Mouse (Mus musculus): ENCODE measurements at regions not wholly inside any gene's neighbourhood (a gene's known extent, or its start where the extent isn't known, plus 50 kb on each side); places are given as distances from the start of the nearest gene placed in this dataset.

DNA sequence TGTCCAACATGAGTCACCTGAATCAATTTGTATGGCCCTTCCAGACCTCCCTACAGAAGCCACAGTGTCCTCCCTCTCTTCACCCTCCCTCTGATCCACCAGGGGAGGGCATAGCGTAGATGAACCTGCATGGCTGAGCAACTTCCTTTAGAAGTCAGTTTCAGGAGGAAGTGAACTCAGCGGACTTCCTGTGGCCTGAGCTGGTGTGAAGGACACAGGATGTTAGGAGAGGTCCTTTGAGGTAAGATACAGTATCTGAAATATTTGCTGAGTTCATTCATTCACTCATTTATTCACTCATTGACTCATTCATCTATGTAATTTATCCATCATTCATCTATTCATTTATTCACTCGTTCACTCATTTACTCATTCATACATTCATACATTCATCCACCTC is 152.6 kb downstream of the Chst1 start:
- DNase-seq: no peak

- no peak for DNase-seq
Measured at GRCm38 (mm10) chr2:92752794-92753193, 153.3 kb downstream of the Chst1 start.

- DNase-seq: no peak
Measured at GRCm38 (mm10) chr2:92754505-92755280, 155.2 kb downstream of the Chst1 start.

DNA sequence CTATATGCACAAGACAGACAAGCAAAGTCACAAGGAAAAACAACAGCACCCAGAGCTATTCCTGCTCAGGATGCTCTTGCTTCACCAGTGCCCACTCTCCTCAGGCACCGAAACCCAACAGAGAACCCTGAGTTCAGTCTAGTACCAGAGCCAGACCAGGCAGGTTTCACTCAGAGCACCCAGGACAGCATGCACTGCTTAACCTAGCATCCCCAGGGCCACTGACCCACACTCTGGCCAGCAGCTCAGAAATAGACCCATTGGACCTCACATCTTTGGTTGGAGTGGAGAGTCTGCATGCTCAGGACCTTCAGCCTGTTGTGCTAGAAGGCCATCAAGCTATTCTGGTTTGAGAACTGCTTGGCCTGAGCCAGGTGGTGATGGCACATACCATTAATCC is 157.0 kb downstream of the Chst1 start:
- no peak for DNase-seq

GRCm38 (mm10) chr2:92758775-92759174 is 156.1 kb upstream of the Syt13 start:
- no peak for DNase-seq

DNA sequence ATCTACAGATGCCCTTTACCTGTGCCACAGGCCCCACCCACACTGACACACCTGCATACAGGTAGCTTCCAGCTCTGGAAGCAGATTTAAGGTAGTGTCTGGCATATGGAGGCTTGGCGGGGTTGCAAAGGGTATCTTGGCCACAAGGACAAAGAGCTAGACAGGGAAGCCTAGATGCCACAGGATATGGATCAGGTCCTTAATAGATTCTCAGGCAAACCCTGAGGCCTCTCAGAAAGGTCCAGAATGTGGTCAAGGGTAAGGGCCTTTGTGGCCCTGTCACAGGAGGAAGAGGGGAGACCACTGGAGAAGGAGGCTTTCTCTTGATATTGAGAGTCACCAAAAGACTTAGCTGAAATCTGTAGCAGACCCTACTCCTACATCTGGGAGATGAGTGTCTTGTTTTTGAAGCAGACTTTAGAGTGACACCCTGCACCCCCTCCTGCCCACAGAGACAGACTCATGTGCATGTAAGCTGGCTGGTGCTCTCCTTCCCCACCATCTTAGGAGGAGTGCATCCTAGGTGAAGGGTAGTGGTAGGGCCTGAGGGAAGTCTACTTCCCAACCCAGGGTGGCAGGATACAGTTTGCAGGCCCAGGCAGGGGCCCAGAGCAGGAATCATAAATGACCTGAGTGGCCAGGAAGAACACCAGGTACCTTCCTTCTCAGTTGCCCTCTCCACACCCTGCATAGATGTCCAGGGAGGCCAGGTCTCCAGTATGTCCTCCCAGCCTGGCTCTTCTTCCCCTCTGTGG is 150.8 kb upstream of the Syt13 start:
- DNase-seq: no peak

- no peak for DNase-seq
Measured at GRCm38 (mm10) chr2:92767476-92768005, 147.4 kb upstream of the Syt13 start.

GRCm38 (mm10) chr2:92768088-92768487 is 146.8 kb upstream of the Syt13 start:
- peak; percentile 4 for DNase-seq

DNA sequence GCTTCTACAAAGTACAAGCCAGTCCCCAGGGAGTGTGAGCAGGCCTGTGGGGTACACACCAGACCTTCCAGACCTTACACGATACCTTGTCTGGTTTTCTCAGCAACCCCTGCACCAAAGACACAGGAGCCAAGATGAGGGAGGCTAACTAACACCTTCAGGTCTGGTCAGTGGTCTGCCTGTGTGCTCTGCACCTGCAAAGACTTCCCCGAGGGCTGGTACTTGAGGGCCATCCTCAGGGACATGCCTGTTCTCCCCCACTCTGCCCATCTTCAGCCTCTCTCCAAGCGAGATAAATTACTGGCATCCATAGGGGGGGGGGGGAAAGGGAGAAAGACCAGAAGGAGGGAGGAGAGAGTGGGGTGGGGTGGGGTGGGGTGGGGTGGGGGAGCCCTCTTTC is 145.8 kb upstream of the Syt13 start:
- no peak for DNase-seq

DNA sequence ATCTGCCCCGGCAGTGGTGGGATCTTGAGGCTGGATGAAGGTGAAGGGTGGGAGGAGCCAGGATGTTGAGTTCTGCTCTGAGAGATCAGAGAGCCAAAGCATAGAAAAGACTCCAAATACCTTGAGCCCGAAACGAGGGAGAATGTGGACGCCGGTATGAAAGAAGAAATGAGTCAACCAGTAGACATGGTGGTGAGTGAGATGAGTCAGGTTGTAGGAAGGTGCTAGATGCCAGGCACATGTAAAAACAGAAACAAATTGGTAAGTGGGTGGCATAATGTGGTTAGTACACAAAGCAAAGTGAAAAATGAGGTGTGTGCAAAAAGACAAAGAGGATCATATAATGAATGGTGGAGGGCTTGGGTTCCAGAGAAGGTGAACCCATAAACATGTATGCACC is 144.8 kb upstream of the Syt13 start:
- DNase-seq: no peak

- no peak for DNase-seq
Measured at GRCm38 (mm10) chr2:92772623-92773022, 142.3 kb upstream of the Syt13 start.

DNA sequence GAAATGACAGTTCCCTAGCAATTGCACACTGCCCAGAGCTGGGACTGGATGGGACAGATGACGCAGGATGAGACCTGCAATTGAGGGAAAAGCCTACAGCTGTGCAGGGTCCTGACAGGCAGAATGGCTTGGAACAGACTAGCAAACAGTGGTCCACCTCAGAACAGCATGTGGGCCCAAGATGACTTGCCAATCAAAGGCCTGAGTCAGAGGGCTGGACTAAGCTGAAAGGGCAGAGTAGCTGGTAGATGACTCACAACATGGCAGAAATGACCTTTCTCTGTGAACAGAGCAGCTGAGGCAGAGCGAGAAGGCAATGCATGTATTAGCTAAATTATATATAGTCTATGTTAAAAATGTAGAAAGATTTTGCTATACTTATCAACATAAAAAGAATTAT is 138.4 kb upstream of the Syt13 start:
- DNase-seq: no peak

DNA sequence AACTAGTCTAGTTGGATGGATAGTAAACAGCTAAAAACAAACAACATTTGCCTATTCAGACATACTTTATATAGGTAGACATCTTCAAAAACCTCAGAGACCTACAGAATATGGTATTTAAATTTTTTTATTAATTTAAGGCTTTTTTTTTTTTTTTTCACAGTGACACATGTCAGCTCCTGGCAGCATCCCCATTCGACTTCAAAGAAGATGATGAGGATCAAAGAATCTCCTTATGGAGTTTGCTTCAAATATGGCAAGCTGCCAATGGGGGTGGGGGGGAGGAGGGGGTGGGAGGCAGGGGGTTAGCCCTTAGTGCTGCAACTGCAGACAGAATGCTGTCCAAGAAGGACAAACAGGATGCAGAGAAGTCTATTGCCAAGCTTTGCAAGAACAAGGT is 135.8 kb upstream of the Syt13 start:
- DNase-seq: no peak

GRCm38 (mm10) chr2:92780021-92780420 is 134.9 kb upstream of the Syt13 start:
- DNase-seq: no peak

DNA sequence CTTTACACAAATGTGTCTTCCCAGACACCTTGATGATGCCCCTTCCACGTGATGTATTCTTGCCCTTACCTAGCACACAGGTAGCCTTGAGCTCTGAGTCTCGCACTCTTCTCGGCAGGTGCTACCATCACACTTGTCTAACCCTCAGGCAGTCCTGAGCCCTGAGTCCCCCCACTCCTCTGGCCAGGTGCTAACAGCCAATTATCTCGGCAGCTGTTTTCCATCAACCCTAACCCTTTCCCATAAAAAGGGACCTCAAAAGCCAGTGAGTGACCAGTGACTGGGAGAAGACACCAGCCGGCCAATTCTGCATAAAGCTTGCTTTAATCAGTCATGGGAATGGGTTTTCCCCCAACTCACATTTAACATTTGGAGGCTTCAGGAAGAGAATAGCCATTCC is 133.4 kb upstream of the Syt13 start:
- DNase-seq: no peak

GRCm38 (mm10) chr2:92782621-92783020 is 132.3 kb upstream of the Syt13 start:
- DNase-seq: no peak

GRCm38 (mm10) chr2:92784916-92785315 is 130.0 kb upstream of the Syt13 start:
- DNase-seq: no peak

GRCm38 (mm10) chr2:92787925-92788410 is 126.9 kb upstream of the Syt13 start:
- DNase-seq: no peak

- no peak for DNase-seq
Measured at GRCm38 (mm10) chr2:92788875-92789274, 126.0 kb upstream of the Syt13 start.

DNA sequence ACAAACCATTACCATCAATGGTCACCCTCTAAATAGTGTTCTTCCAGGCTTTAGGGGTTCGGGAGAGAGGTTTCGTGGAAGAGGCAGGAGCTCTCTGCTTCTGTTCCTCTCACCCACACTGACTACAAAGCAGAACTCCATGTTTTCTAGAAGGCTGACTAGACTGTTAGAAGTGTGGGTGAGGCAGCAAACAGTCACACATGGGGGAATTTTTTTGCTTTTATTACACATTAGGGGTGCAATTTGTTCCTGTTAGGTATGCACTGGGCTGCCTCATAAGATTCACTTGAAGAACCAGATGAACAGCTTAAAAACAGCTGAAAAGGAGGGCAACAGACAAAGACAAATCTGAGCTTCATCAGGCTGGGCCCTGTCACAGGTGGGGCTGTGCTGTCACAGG is 124.5 kb upstream of the Syt13 start:
- no peak for DNase-seq

DNA sequence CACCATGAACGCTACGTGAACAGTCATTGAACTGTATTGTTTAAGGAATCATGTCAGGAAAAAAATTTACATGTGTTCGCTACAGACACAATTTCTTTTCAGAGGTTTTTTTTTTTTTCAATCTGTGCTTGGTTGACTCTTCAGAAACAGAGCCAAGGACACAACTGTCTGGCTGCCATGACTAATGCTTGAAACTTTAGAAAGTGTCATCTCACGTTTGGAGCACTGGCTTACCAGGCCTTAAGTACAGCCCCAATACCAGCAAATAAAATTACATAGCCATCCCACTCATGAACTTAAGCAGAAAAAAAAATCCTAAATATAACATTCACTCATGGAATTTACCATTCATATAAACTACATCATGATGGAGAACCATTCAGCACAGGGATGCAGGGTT is 115.1 kb upstream of the Syt13 start:
- no peak for DNase-seq

GRCm38 (mm10) chr2:92800667-92801066 is 114.2 kb upstream of the Syt13 start:
- DNase-seq: no peak

- no peak for DNase-seq
Measured at GRCm38 (mm10) chr2:92804916-92805315, 110.0 kb upstream of the Syt13 start.

- no peak for DNase-seq
Measured at GRCm38 (mm10) chr2:92805761-92806160, 109.1 kb upstream of the Syt13 start.
